Mouse (Mus musculus) liver, embryonic 16.5 days (tissue): Measurements from ENCODE around the gene Xylb. TPM values are rescaled to one million over a fixed set of nuclear protein-coding genes. Genes with fewer than 3 reads are reported as not detected.

Source experiments
- ATAC-seq: fragments of 200-750 bp; cut with Nextera tagmentation; 2 replicates; pipeline ENCODE4 v1.8.0; 2017; ENCODE audit warnings: low read depth, mild to moderate bottlenecking, moderate number of reproducible peaks, moderate library complexity
- H3K27ac ChIP-seq: fragments of 300-500 bp; sonication (generic); 2 replicates; pipeline ENCODE4 v1.5.1; 2014; ENCODE audit warnings: mild to moderate bottlenecking, low read length
- H3K27me3 ChIP-seq: fragments of 300-500 bp; sonication (generic); 2 replicates; pipeline ENCODE4 v1.6.1; 2014; ENCODE audit warnings: low read depth, low read length, mixed read lengths; ENCODE audit not compliant: control insufficient read depth, insufficient read depth
- H3K36me3 ChIP-seq: fragments of 300-500 bp; sonication (generic); 2 replicates; pipeline ENCODE4 v1.6.1; 2014; ENCODE audit warnings: mild to moderate bottlenecking; ENCODE audit not compliant: control insufficient read depth, insufficient read depth
- H3K4me1 ChIP-seq: fragments of 300-500 bp; sonication (generic); 2 replicates; pipeline ENCODE4 v1.6.1; 2014; ENCODE audit warnings: low read depth, low read length, mixed read lengths; ENCODE audit not compliant: control insufficient read depth
- H3K4me2 ChIP-seq: fragments of 300-500 bp; sonication (generic); 2 replicates; pipeline ENCODE4 v1.6.1; 2014; ENCODE audit warnings: low read depth, low read length, mixed read lengths
- H3K4me3 ChIP-seq: fragments of 300-500 bp; sonication (generic); 2 replicates; pipeline ENCODE4 v1.5.1; 2014; ENCODE audit warnings: low read depth, mild to moderate bottlenecking, low read length
- H3K9ac ChIP-seq: fragments of 300-500 bp; sonication (generic); 2 replicates; pipeline ENCODE4 v1.6.1; 2014; ENCODE audit warnings: low read depth, low read length
- H3K9me3 ChIP-seq: fragments of 300-500 bp; sonication (generic); replicated peaks from 2 replicates; pipeline ENCODE4 v1.6.1; 2016; ENCODE audit warnings: low read length; ENCODE audit not compliant: control insufficient read depth
- WGBS: fragments of 180-500 bp; shearing (Covaris S2); extraction: QIAGEN DNeasy Blood & Tissue Kit; methylation state at CpG from one replicate; pipeline ENCODE4 v1.1.7; 2014; ENCODE audit not compliant: insufficient replicate concordance; 5-methylcytosine and 5-hydroxymethylcytosine counted together
- polyA plus RNA-seq: library from polyadenylated mRNA; unstranded; fragments of >200 nt; fragmentation: Nextera tagmentation; extraction: Ambion mirVana; gene quantifications from 2 replicates; pipeline ENCODE4 v1.2.1, GENCODE M21; 2015

The Xylb gene
- polyA plus RNA-seq, 1 experiment from 2014 or later = 4.5 TPM

- Histone ChIP-seq H3K36me3 (no peaks in the 10 kb centered on the region), H3K4me2 (peak overlapping the region; percentile 96), H3K4me1 (peaks cover 23% of the 10 kb centered on the region), H3K9me3 (no peaks in the 10 kb centered on the region), H3K27ac (no peak overlapping the region), H3K4me3 (peak overlapping the region; percentile 68), H3K9ac (peak overlapping the region; percentile 72), H3K27me3 (no peaks in the 10 kb centered on the region)
- 35% methylated on average over 7 of the region's 7 CpGs for WGBS
- ATAC-seq = no peak
These were observed 18.1 kb upstream of the Xylb start for GRCm38 (mm10) chr9:119339106-119339505.

DNA sequence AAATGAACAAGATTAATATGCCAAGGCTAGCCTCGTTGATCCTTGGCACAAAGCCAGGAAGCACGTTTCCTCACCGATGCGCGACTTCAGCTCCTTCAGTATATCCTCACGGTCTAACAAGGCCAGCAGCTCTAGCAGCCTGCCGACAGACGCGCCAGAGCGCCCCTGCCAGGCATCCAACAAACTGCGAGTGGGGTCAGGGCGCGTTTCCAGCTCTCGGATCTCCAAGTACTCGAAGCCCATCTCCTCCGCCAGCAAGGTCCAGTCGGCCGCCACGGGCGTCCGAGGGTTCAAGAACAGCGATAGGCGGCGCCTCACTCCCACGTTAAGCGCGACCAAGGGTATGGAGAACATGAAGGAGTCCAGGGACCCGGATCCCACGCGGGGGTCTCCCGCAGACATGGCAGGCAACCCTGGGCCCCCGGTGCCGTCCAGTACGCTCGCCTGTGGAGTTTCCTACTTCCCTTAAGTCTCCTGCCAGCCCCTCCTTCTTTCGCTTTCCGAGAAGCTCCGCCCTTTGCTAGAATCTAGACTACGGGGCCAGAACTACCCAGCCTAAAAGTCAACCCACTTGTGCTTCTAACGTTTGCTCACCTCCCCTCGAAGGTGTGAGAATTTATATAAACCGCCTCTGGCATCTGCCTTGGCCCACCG is 17.5 kb upstream of the Xylb start, which contains the start of gene Acaa1a:
Gene Acaa1a, plus strand, starts transcription at position 119 of the 654 bp plus-strand sequence.
- H3K36me3 ChIP-seq = no peaks in the 10 kb centered on the region
- no peaks in the 10 kb centered on the region for H3K9me3 ChIP-seq
- no peaks in the 10 kb centered on the region for H3K27me3 ChIP-seq
- WGBS = under 1% methylated on average over 43 of the region's 43 CpGs
- H3K4me1 ChIP-seq = peaks cover 23% of the 10 kb centered on the region
- peak within 1 kb of the TSS; percentile 96 for H3K4me2 ChIP-seq
- peak; percentile 35 for ATAC-seq
- H3K9ac ChIP-seq = peak within 1 kb of the TSS; percentile 72
- H3K27ac ChIP-seq = peak within 1 kb of the TSS; percentile 91
- H3K4me3 ChIP-seq = peak within 1 kb of the TSS; percentile 68

GRCm38 (mm10) chr9:119340212-119340580 is 17.0 kb upstream of the Xylb start:
- Histone ChIP-seq H3K36me3 (no peaks in the 10 kb centered on the region), H3K4me3 (peak overlapping the region; percentile 68), H3K27me3 (no peaks in the 10 kb centered on the region), H3K9me3 (no peaks in the 10 kb centered on the region), H3K4me1 (peaks cover 23% of the 10 kb centered on the region), H3K9ac (peak overlapping the region; percentile 72), H3K27ac (peak overlapping the region; percentile 91), H3K4me2 (peak overlapping the region; percentile 96)
- no peak for ATAC-seq
- WGBS = 1% methylated on average over 8 of the region's 8 CpGs

GRCm38 (mm10) chr9:119340909-119341816 is 16.0 kb upstream of the Xylb start, which contains the start of gene Myd88:
TSS of gene Myd88 (minus strand) at chr9:119341411.
- H3K27ac ChIP-seq = peak within 1 kb of the TSS; percentile 91
- peak; percentile 95 for ATAC-seq
- H3K36me3 ChIP-seq = peaks cover 2% of the 10 kb centered on the region; the same call in 1 of the 2 replicates
- peaks cover 23% of the 10 kb centered on the region for H3K4me1 ChIP-seq
- peak within 1 kb of the TSS; percentile 96 for H3K4me2 ChIP-seq
- H3K9ac ChIP-seq = peak within 1 kb of the TSS; percentile 72
- H3K4me3 ChIP-seq = peak within 1 kb of the TSS; percentile 68
- H3K9me3 ChIP-seq = no peaks in the 10 kb centered on the region
- under 1% methylated on average over 68 of the region's 68 CpGs for WGBS
- no peaks in the 10 kb centered on the region for H3K27me3 ChIP-seq

DNA sequence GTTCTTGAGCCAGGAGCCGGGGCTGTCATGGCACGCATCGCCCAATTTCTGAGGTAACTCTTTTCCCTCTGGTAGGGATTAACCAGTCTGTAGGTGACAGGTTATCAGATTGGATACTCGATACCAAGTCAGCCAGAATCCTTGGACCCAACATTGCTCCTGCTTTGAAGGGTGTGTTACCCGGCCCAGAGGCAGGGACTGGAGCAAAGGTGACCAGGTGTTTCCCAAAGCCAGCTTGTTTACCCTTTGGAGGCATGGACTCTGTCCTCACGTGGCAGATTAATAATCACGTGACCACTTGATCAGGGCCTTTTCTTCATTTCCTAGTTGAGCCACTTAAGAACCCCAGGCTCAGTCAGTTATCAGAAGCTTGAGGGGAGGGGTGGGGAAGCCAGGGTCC is 14.5 kb upstream of the Xylb start:
- WGBS = 64% methylated on average over 7 of the region's 7 CpGs
- Histone ChIP-seq H3K9ac (no peak overlapping the region), H3K36me3 (peaks cover 4% of the 10 kb centered on the region), H3K27me3 (no peaks in the 10 kb centered on the region), H3K4me2 (no peak overlapping the region), H3K4me3 (no peak overlapping the region), H3K9me3 (no peaks in the 10 kb centered on the region), H3K4me1 (peaks cover 23% of the 10 kb centered on the region), H3K27ac (no peak overlapping the region)
- ATAC-seq = no peak

- Histone ChIP-seq H3K9me3 (no peaks in the 10 kb centered on the region), H3K9ac (no peak overlapping the region), H3K4me3 (no peak overlapping the region), H3K4me2 (no peak overlapping the region), H3K27me3 (no peaks in the 10 kb centered on the region), H3K27ac (no peak overlapping the region), H3K36me3 (peaks cover 6% of the 10 kb centered on the region), H3K4me1 (peaks cover 10% of the 10 kb centered on the region)
- WGBS = 84% methylated on average over 8 of the region's 8 CpGs
- ATAC-seq = no peak
These were observed 10.8 kb upstream of the Xylb start for GRCm38 (mm10) chr9:119346376-119346775.

DNA sequence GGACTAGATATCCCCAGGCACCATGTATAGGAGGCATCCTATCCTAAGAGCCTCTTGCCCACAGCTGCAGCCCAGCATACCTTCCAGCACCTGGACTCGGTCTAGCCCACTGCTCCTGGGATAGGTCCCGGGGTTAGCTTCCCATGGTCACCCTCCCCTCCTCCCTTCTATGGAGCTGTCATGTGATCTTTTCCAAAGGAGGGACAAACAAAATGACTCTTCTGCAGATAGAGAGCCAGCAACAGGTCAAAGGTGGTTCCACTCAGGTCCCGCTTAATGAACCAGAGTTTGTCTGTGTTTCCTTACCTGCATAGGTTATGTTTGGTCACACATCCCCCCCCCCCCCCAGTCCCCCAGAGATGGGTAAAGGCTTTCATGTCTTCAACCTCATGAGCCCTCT is 6.7 kb upstream of the Xylb start:
- Histone ChIP-seq H3K4me2 (no peak overlapping the region), H3K27ac (no peak overlapping the region), H3K9me3 (no peaks in the 10 kb centered on the region), H3K36me3 (peaks cover 5% of the 10 kb centered on the region), H3K27me3 (no peaks in the 10 kb centered on the region), H3K9ac (no peak overlapping the region), H3K4me3 (no peak overlapping the region), H3K4me1 (no peaks in the 10 kb centered on the region)
- 63% methylated on average over 3 of the region's 3 CpGs for WGBS
- 0 out of 2 replicates have a peak, but pooled peaks have one; percentile 7 for ATAC-seq

- Histone ChIP-seq H3K27ac (no peak overlapping the region), H3K27me3 (no peaks in the 10 kb centered on the region), H3K9ac (no peak overlapping the region), H3K36me3 (peaks cover 4% of the 10 kb centered on the region), H3K4me2 (no peak overlapping the region), H3K4me3 (no peak overlapping the region), H3K4me1 (no peaks in the 10 kb centered on the region), H3K9me3 (no peaks in the 10 kb centered on the region)
- ATAC-seq = no peak
- 75% methylated on average over 10 of the region's 10 CpGs for WGBS
These were observed 6.1 kb upstream of the Xylb start for GRCm38 (mm10) chr9:119350947-119351705.
